In genomic region chr3:17870895-17871482, GRCm38 (mm10) we compare ENCODE assay signal across 9 mouse cellular contexts.
A peak's percentile ranks its signal among the peaks of the same experiment; 100 is the strongest.
DNase-seq lines count a peak whose midpoint lies in the region; ATAC-seq lines count a peak whose summit lies in the region.
"Had no signal": no experiment of that assay in that cellular context is flagged by ENCODE, and none has a peak within 500 bp of the region (broad histone marks: within the 10 kb centered on the region; RNA-seq: fewer than 3 reads in every experiment).

No protein-coding gene starts in this region.

- no peak overlapping the region for H3K4me2 ChIP-seq in heart, embryonic 12.5 days
- no peak overlapping the region for H3K4me2 ChIP-seq in hindbrain, embryonic 15.5 days

- H3K4me1 ChIP-seq in heart, embryonic 12.5 days (replicated peaks), result no peaks in the 10 kb centered on the region
- H3K4me1 ChIP-seq in hindbrain, embryonic 15.5 days (replicated peaks), result no peaks in the 10 kb centered on the region

- no peak overlapping the region for H3K9ac ChIP-seq in heart, embryonic 12.5 days
- H3K9ac ChIP-seq in hindbrain, embryonic 15.5 days, result no peak overlapping the region

- H3K9me3 ChIP-seq in heart, embryonic 12.5 days (replicated peaks), result no peaks in the 10 kb centered on the region
- no peaks in the 10 kb centered on the region for H3K9me3 ChIP-seq in hindbrain, embryonic 15.5 days
- H3K9me3 ChIP-seq: megakaryocyte, embryonic 14.5 days had no signal

- H3K27me3 ChIP-seq in heart, embryonic 12.5 days (replicated peaks), result no peaks in the 10 kb centered on the region
- no peaks in the 10 kb centered on the region for H3K27me3 ChIP-seq in hindbrain, embryonic 15.5 days
- H3K27me3 ChIP-seq: megakaryocyte, embryonic 14.5 days had no signal

- H3K27ac ChIP-seq in heart, embryonic 12.5 days (ENCODE audit: poor library complexity, severe bottlenecking), result no peak overlapping the region
- H3K27ac ChIP-seq in hindbrain, embryonic 15.5 days (replicated peaks), result no peak overlapping the region

- ATAC-seq in heart, embryonic 12.5 days (ENCODE audit: insufficient number of reproducible peaks, low FRiP score), result no peak
- ATAC-seq in hindbrain, embryonic 15.5 days (ENCODE audit: low FRiP score, low read depth), result peak; percentile 93

- DNase-seq in heart, postnatal 4 days, result peak; percentile 7
- peak; percentile 39 for DNase-seq in 3T3-L1 (ENCODE audit: low read depth, low spot score)
- DNase-seq in cerebellum, postnatal 14 days, result peak; percentile 59 to 61
- peak; percentile 13 for DNase-seq in retina, postnatal 7 days (ENCODE audit: low read depth, low spot score)
- DNase-seq in spleen, postnatal 4 days (ENCODE audit: low spot score in 2 of 2), result no peak
- no peak for DNase-seq in thymus, postnatal 0 days (ENCODE audit: low spot score)

- no peak overlapping the region for H3K4me3 ChIP-seq in heart, embryonic 12.5 days
- H3K4me3 ChIP-seq in hindbrain, embryonic 15.5 days, result no peak overlapping the region
- H3K4me3 ChIP-seq: megakaryocyte, embryonic 14.5 days had no signal

- 45% methylated on average over 4 of the region's 4 CpGs for WGBS in heart, embryonic 12.5 days
- WGBS in hindbrain, embryonic 15.5 days, result 52% methylated on average over 4 of the region's 4 CpGs

- H3K36me3 ChIP-seq in heart, embryonic 12.5 days, result no peaks in the 10 kb centered on the region
- H3K36me3 ChIP-seq in hindbrain, embryonic 15.5 days, result no peaks in the 10 kb centered on the region

Comparison
In these comparisons a context has a peak if more than half of its experiments do, and no peak if none do; other contexts are left out.
1. DNase-seq: peak in heart, postnatal 4 days (single experiment), 3T3-L1 (single experiment), cerebellum, postnatal 14 days (2 of 2) and retina, postnatal 7 days (single experiment); none in spleen, postnatal 4 days (0 of 2) and thymus, postnatal 0 days (single experiment).